20 mouse cellular contexts compared by ENCODE assay signal in genomic region chr9:11604381-11604780, GRCm38 (mm10).
DNase-seq lines count a peak whose midpoint lies in the region; ATAC-seq lines count a peak whose summit lies in the region.
"Had no signal": no experiment of that assay in that cellular context is flagged by ENCODE, and none has a peak within 500 bp of the region (broad histone marks: within the 10 kb centered on the region; RNA-seq: fewer than 3 reads in every experiment).

No protein-coding gene starts in this region.

- no peak overlapping the region for H3K4me3 ChIP-seq in kidney, embryonic 16.5 days (ENCODE audit: low read length)
- H3K4me3 ChIP-seq: heart, adult 2 months; heart, embryonic 15.5 days; limb, embryonic 12.5 days; liver, embryonic 12.5 days; neural tube, embryonic 12.5 days had no signal

- H3K36me3 ChIP-seq in kidney, embryonic 16.5 days (ENCODE audit: insufficient read depth, low read length), result no peaks in the 10 kb centered on the region
- H3K36me3 ChIP-seq: heart, embryonic 15.5 days; limb, embryonic 12.5 days; liver, embryonic 12.5 days; neural tube, embryonic 12.5 days had no signal

- H3K4me1 ChIP-seq in kidney, embryonic 16.5 days (ENCODE audit: insufficient read depth, low read length), result no peaks in the 10 kb centered on the region
- H3K4me1 ChIP-seq: heart, embryonic 15.5 days; limb, embryonic 12.5 days; liver, embryonic 12.5 days; neural tube, embryonic 12.5 days had no signal

- H3K27me3 ChIP-seq in kidney, embryonic 16.5 days (ENCODE audit: insufficient read depth, low read length), result no peaks in the 10 kb centered on the region
- H3K27me3 ChIP-seq: heart, embryonic 15.5 days; limb, embryonic 12.5 days; liver, embryonic 12.5 days; neural tube, embryonic 12.5 days had no signal

- 87% methylated on average over 2 of the region's 2 CpGs for WGBS in kidney, embryonic 16.5 days

- H3K9ac ChIP-seq in kidney, embryonic 16.5 days (replicated peaks; ENCODE audit: low read length), result no peak overlapping the region
- H3K9ac ChIP-seq: heart, embryonic 15.5 days; limb, embryonic 12.5 days; liver, embryonic 12.5 days; neural tube, embryonic 12.5 days had no signal

- DNase-seq in kidney, adult 11 months, result no peak
- peak; percentile 12 for DNase-seq in CD4-positive helper T cell, adult 2 months (ENCODE audit: low read depth, low spot score)
- peak; percentile 48 for DNase-seq in ES-CJ7 (ENCODE audit: low read depth, low spot score)
- DNase-seq in induced T-regulatory cell, adult 2 months (ENCODE audit: low read depth), result peak; percentile 30
- DNase-seq in adrenal gland, postnatal 10 days, result no peak
- DNase-seq: adrenal gland, postnatal 36 days; cerebellum, adult 11-12 months; cerebellum, postnatal 25 days; gastrocnemius, postnatal 25 days; heart, adult 2 months; lung, adult 2 months; lung, postnatal 36 days had no signal

- ATAC-seq in kidney, embryonic 16.5 days (ENCODE audit: low FRiP score, low TSS enrichment), result peak; percentile 39; the same call in 1 of the 2 replicates
- ATAC-seq in erythroid progenitor cell, adult 5-6 weeks (replicated peaks; ENCODE audit: low FRiP score, poor library complexity, severe bottlenecking), result no peak
- ATAC-seq: hindbrain, embryonic 16.5 days; intestine, postnatal 0 days; liver, embryonic 12.5 days had no signal

- no peak overlapping the region for H3K4me2 ChIP-seq in kidney, embryonic 16.5 days (replicated peaks; ENCODE audit: low read depth, low read length)
- H3K4me2 ChIP-seq: heart, embryonic 15.5 days; limb, embryonic 12.5 days; liver, embryonic 12.5 days; neural tube, embryonic 12.5 days had no signal

- no peak overlapping the region for H3K27ac ChIP-seq in kidney, embryonic 16.5 days (ENCODE audit: low read length)
- H3K27ac ChIP-seq: heart, adult 2 months; heart, embryonic 15.5 days; limb, embryonic 12.5 days; liver, embryonic 12.5 days; neural tube, embryonic 12.5 days had no signal

- no peaks in the 10 kb centered on the region for H3K9me3 ChIP-seq in kidney, embryonic 16.5 days (ENCODE audit: low read length)
- H3K9me3 ChIP-seq: heart, embryonic 15.5 days; limb, embryonic 12.5 days; liver, embryonic 12.5 days; neural tube, embryonic 12.5 days had no signal

Comparison
In these comparisons a context has a peak if more than half of its experiments do, and no peak if none do; other contexts are left out.
1. DNase-seq: peak in CD4-positive helper T cell, adult 2 months (single experiment), ES-CJ7 (single experiment) and induced T-regulatory cell, adult 2 months (single experiment); none in kidney, adult 11 months (single experiment) and adrenal gland, postnatal 10 days (single experiment).